Mouse (Mus musculus) thymus, adult 2 months (tissue): Measurements from ENCODE around the gene Ski. TPM values are rescaled to one million over a fixed set of nuclear protein-coding genes. Genes with fewer than 3 reads are reported as not detected.

ENCODE experiments used
- DNase-seq: peaks from one replicate; pipeline ENCODE4 v3.0.0; 2021
- H3K27ac ChIP-seq: fragments of 200-500 bp; 2 replicates; pipeline ENCODE4 v1.5.1; 2012; ENCODE audit warnings: low read length, control low read depth; ENCODE audit not compliant: control insufficient read depth, insufficient read depth
- H3K27me3 ChIP-seq: fragments of 200-500 bp; 2 replicates; pipeline ENCODE4 v1.6.1; 2012; ENCODE audit warnings: mild to moderate bottlenecking, low read length, moderate library complexity, mixed read lengths; ENCODE audit not compliant: control insufficient read depth, insufficient read depth
- H3K36me3 ChIP-seq: fragments of 200-500 bp; 2 replicates; pipeline ENCODE4 v1.6.1; 2012; ENCODE audit warnings: mild to moderate bottlenecking, low read length, moderate library complexity; ENCODE audit not compliant: control insufficient read depth, insufficient read depth
- H3K4me1 ChIP-seq: fragments of 200-500 bp; replicated peaks from 2 replicates; pipeline ENCODE4 v1.6.1; 2012; ENCODE audit warnings: low read length; ENCODE audit not compliant: control insufficient read depth, insufficient read depth
- H3K4me3 ChIP-seq: fragments of 200-500 bp; 2 replicates; pipeline ENCODE4 v1.5.1; 2012; ENCODE audit warnings: mild to moderate bottlenecking, low read length, control low read depth, moderate library complexity; ENCODE audit not compliant: control insufficient read depth, insufficient read depth
- CTCF ChIP-seq: fragments of 200-500 bp; IDR thresholded peaks from 2 replicates; pipeline ENCODE4 v1.5.1; 2012; ENCODE audit warnings: mild to moderate bottlenecking, control low read depth, low read length, moderate library complexity, borderline replicate concordance; ENCODE audit not compliant: control insufficient read depth, poor library complexity, insufficient read depth; ENCODE audit errors: extremely low read depth
- POLR2A ChIP-seq: fragments of 200-500 bp; IDR thresholded peaks from 2 replicates; pipeline ENCODE4 v1.6.1; 2012; ENCODE audit warnings: mild to moderate bottlenecking, low read length, control low read depth, moderate library complexity; ENCODE audit not compliant: control insufficient read depth, poor library complexity, insufficient read depth; ENCODE audit errors: extremely low read depth
- WGBS: fragments of 180-500 bp; shearing (Covaris S2); methylation state at CpG from one replicate; pipeline ENCODE4 v1.1.7; 2018; 5-methylcytosine and 5-hydroxymethylcytosine counted together
- polyA plus RNA-seq: library from polyadenylated mRNA; depleted of rRNA; stranded (reverse); fragments of >200 nt; gene quantifications from 2 replicates; pipeline ENCODE4 v1.2.3, GENCODE M21; 2012

Ski gene
- polyA plus RNA-seq, 1 experiment, result 70.5 TPM

- Histone ChIP-seq H3K27me3 (no peaks in the 10 kb centered on the region), H3K36me3 (no peaks in the 10 kb centered on the region), H3K4me1 (peaks cover 17% of the 10 kb centered on the region), H3K27ac (no peak overlapping the region), H3K4me3 (no peak overlapping the region)
- DNase-seq, result no peak
- WGBS, result 93% methylated on average over 20 of the region's 20 CpGs
- TF ChIP-seq POLR2A (no peak), CTCF (no peak)
Measured at GRCm38 (mm10) chr4:155133658-155134417, 88.6 kb downstream of the Ski start.

GRCm38 (mm10) chr4:155133188-155133587 lies 89.2 kb downstream of the Ski start:
- no peak overlapping the region for H3K4me3 ChIP-seq
- whole genome bisulfite sequencing, result 52% methylated on average over 3 of the region's 3 CpGs
- TF ChIP-seq CTCF (no peak), POLR2A (no peak)
- no peaks in the 10 kb centered on the region for H3K36me3 ChIP-seq
- no peaks in the 10 kb centered on the region for H3K27me3 ChIP-seq
- no peak for DNase-seq
- peaks cover 18% of the 10 kb centered on the region for H3K4me1 ChIP-seq
- H3K27ac ChIP-seq, result no peak overlapping the region

DNA sequence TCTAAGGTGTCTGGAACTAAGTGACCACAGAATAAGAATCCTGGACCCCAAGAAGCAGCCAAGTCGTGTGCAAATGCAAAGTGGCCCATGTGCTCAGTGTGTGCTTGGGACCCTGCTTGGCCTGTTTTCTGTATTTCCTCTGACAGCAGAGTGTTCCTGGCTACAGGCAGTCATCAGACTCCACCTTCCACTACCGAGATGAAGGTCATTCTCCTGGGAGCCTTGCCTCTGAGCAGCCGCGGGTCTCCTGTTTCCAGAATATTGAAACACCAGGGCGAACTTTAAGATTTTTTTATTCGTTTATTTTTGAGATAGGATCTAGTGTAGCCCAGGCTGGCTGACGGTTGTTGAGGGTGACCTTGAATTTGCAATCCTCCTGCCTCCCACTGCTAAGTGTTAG lies 91.8 kb downstream of the Ski start:
- Histone ChIP-seq H3K27ac (no peak overlapping the region), H3K4me1 (peaks cover 32% of the 10 kb centered on the region), H3K27me3 (no peaks in the 10 kb centered on the region), H3K36me3 (no peaks in the 10 kb centered on the region), H3K4me3 (no peak overlapping the region)
- 92% methylated on average over 7 of the region's 7 CpGs for WGBS
- no peak for DNase-seq
- TF ChIP-seq POLR2A, result no peak
- TF ChIP-seq CTCF, result no peak

GRCm38 (mm10) chr4:155129996-155130395 lies 92.4 kb downstream of the Ski start:
- 60% methylated on average over 14 of the region's 14 CpGs for WGBS
- Histone ChIP-seq H3K4me1 (peaks cover 32% of the 10 kb centered on the region), H3K27ac (no peak overlapping the region), H3K4me3 (no peak overlapping the region), H3K36me3 (no peaks in the 10 kb centered on the region), H3K27me3 (no peaks in the 10 kb centered on the region)
- TF ChIP-seq CTCF (no peak), POLR2A (no peak)
- DNase-seq, result no peak

DNA sequence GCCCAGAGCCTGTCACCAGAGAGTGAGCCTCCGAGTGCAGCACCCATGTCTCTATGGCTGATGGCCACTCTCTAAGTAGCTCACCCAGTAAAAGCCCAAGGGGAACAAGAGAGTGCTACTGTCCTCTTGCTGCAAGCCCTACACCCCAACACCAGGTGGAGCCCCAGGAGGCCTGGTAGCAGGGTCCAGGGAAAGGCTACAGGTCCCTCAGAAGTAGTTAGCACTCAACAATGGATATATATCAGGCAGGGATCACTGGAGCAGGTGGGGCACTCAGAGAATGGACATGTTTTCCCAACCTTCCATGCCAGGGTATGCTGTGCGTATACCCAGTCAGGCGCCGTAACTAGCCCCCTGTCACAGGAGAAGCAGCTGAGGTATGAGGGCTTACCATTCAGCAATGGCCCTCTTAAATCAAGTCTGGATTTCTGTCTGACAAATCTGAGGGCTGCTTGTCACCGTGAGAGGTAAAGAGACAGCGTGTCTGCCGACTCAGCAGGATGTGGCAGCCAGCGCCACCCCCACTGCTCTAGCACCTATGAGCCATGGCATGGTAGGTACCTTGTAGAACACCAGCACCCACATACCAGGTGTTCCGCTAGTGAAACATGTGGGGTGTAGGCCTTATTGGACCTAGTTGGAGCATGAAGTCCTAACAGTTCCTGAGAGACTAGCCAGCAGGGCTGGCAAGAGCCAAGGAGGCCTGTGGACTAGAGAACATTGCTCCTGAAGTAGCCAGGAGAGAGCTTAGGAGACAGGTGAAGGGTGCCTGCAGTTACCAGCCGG lies 93.1 kb downstream of the Ski start:
- no peak overlapping the region for H3K27ac ChIP-seq
- H3K36me3 ChIP-seq, result no peaks in the 10 kb centered on the region
- H3K4me1 ChIP-seq, result peaks cover 32% of the 10 kb centered on the region
- DNase-seq, result peak; percentile 70
- TF ChIP-seq POLR2A, result no peak
- 0 out of 2 replicates have a peak, but pooled peaks have one; percentile 62 for TF ChIP-seq CTCF
- H3K27me3 ChIP-seq, result no peaks in the 10 kb centered on the region
- H3K4me3 ChIP-seq, result no peak overlapping the region
- WGBS, result 67% methylated on average over 10 of the region's 10 CpGs

DNA sequence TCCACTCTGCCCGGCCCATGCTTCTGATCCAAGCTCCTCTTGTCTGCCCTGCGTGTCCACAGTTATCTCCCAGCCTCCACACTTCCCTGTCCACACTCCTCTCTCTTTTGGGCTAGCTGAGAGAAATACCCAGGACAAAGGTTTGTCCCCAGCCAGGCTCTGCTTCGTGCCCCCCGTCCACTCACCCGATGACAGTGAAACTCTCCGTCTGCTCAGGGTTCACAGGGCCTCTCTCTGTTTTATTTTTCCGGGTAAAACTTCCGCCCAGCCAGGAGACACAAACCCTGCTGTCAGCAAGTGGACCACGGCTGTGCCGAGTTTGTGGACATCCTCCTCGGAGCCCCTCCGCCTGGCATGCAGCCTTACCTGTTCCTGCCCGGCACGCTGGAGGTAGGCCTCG lies 94.0 kb downstream of the Ski start:
- TF ChIP-seq POLR2A (no peak), CTCF (no peak)
- Histone ChIP-seq H3K27me3 (no peaks in the 10 kb centered on the region), H3K27ac (no peak overlapping the region), H3K36me3 (no peaks in the 10 kb centered on the region), H3K4me3 (no peak overlapping the region), H3K4me1 (peaks cover 32% of the 10 kb centered on the region)
- 97% methylated on average over 15 of the region's 15 CpGs for WGBS
- no peak for DNase-seq
